Mouse (Mus musculus) limb, embryonic 11.5 days (tissue): Measurements from ENCODE around the gene Nuak1. TPM values are rescaled to one million over a fixed set of nuclear protein-coding genes. Genes with fewer than 3 reads are reported as not detected.

ENCODE experiments used
- ATAC-seq: fragments of 200-750 bp; cut with Nextera tagmentation; 2 replicates; pipeline ENCODE4 v1.8.0; 2017; ENCODE audit warnings: low read depth; ENCODE audit not compliant: insufficient number of reproducible peaks, low FRiP score, low TSS enrichment
- DNase-seq: peaks from one replicate; pipeline ENCODE4 v3.0.0-alpha.2; 2015; ENCODE audit warnings: low spot score
- H3K27ac ChIP-seq: fragments of 300-500 bp; sonication (generic); replicated peaks from 2 replicates; pipeline ENCODE4 v1.5.1; 2014; ENCODE audit warnings: low read depth, mild to moderate bottlenecking, low read length
- H3K27me3 ChIP-seq: fragments of 300-500 bp; sonication (generic); 2 replicates; pipeline ENCODE4 v1.6.1; 2014; ENCODE audit warnings: mild to moderate bottlenecking, low read length, mixed read lengths; ENCODE audit not compliant: control insufficient read depth, insufficient read depth
- H3K36me3 ChIP-seq: fragments of 300-500 bp; sonication (generic); 2 replicates; pipeline ENCODE4 v1.6.1; 2014; ENCODE audit warnings: mild to moderate bottlenecking, low read length, moderate library complexity, mixed read lengths; ENCODE audit not compliant: control insufficient read depth, insufficient read depth
- H3K4me1 ChIP-seq: fragments of 300-500 bp; sonication (generic); 2 replicates; pipeline ENCODE4 v1.6.1; 2014; ENCODE audit warnings: low read length, mixed read lengths; ENCODE audit not compliant: control insufficient read depth, insufficient read depth
- H3K4me2 ChIP-seq: fragments of 300-500 bp; sonication (generic); 2 replicates; pipeline ENCODE4 v1.6.1; 2014; ENCODE audit warnings: low read depth, mild to moderate bottlenecking, moderate library complexity; ENCODE audit not compliant: severe bottlenecking
- H3K4me3 ChIP-seq: fragments of 300-500 bp; sonication (generic); 2 replicates; pipeline ENCODE4 v1.5.1; 2014; ENCODE audit warnings: low read depth, low read length
- H3K9ac ChIP-seq: fragments of 300-500 bp; sonication (generic); 2 replicates; pipeline ENCODE4 v1.6.1; 2014; ENCODE audit warnings: mild to moderate bottlenecking, low read length
- H3K9me3 ChIP-seq: fragments of 300-500 bp; sonication (generic); 2 replicates; pipeline ENCODE4 v1.6.1; 2016; ENCODE audit warnings: low read length; ENCODE audit not compliant: control insufficient read depth
- WGBS: fragments of 180-500 bp; shearing (Covaris S2); extraction: QIAGEN DNeasy Blood & Tissue Kit; methylation state at CpG from one replicate; pipeline ENCODE4 v1.1.7; 2014; 5-methylcytosine and 5-hydroxymethylcytosine counted together
- polyA plus RNA-seq: library from polyadenylated mRNA; unstranded; fragments of >200 nt; fragmentation: Nextera tagmentation; extraction: Ambion mirVana; gene quantifications from 2 replicates; pipeline ENCODE4 v1.2.1, GENCODE M21; 2014

The Nuak1 gene
- polyA plus RNA-seq, 1 experiment from 2014 or later, result 2.0 TPM

DNA sequence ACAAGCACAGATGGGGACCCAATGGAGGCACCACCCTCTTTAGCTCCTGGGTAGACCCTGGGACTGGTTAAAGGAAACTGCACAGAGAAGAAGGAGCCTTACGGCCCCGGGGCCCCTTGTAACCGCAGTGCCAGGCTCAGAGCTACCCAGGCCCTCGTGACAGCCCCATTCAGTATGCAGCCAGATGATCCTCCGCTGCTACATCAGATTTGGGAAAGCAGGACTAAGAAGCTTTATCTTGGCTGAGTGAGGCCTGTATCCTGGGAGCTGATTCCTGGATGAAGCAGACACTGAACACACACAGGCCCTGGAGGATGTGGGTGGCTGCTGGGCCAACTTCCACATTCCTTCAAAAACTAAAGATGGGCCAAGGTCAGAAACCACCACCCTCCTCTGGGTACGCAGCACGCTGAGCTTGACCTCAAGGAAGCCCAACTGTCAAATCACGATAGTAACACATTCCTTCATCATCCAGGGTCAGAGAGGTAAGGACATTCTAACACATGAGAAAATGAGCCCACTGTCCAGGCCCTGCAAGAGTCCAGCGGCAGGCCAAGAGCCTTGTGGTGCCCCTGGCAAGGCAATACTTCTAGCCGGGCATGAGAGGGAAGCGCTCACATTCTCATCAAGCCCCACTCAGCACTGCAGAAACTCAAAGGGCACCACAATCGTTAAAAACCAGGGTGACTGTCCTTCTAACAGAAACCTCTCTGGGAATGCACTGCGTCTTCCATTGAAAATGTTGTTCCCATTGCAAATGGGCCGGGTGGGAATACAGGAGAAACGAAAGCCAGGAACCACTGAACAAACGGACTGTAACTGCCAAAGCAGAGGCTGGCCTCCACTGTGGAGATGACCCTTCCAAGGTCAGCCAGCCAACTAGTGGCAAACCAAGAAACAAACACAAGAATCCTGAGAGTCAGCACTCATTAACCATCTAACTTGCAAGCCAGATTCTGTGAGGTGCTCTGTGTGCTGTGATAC, 29.0 kb downstream of the Nuak1 start:
- no peak overlapping the region for H3K9ac ChIP-seq
- H3K4me3 ChIP-seq, result no peak overlapping the region
- H3K4me1 ChIP-seq, result no peaks in the 10 kb centered on the region
- WGBS, result 84% methylated on average over 16 of the region's 16 CpGs
- H3K4me2 ChIP-seq, result no peak overlapping the region
- H3K9me3 ChIP-seq, result no peaks in the 10 kb centered on the region
- no peaks in the 10 kb centered on the region for H3K36me3 ChIP-seq
- ATAC-seq (no peak), DNase-seq (no peak)
- H3K27me3 ChIP-seq, result no peaks in the 10 kb centered on the region
- no peak overlapping the region for H3K27ac ChIP-seq

DNA sequence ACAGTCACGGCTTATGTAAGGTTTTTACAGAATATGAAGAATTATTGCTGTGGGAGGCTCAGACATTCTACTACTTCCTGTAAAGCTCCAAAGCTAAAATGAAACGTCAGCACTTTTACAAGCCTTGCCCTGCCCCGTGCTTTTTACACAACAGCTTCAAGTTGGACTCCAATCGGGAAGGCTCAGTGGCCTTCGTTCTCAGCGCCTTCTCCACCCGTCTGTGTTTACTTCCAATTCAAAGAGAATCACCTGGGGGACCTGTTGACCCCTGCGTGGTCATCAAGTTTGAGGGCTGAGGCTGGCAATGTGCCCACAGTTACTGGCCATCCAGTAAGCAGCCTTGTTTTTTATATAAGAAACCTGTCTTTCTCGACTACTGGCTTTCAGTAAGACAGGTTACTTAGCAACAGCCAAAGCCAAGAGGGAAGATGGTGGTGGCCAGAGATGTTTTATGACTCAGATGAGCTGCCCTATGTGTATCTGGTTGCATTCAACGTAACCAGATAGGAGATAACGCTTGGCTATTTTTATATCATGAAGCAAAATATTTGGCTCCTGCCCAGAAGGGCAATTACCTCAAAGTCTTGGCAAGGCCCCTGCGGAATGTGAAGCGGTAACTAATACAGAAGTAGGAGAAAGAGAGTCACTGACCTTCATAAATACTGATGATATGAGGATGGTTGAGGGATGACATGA, 31.3 kb downstream of the Nuak1 start:
- H3K9me3 ChIP-seq, result no peaks in the 10 kb centered on the region
- DNase-seq, result no peak
- no peak overlapping the region for H3K9ac ChIP-seq
- no peaks in the 10 kb centered on the region for H3K27me3 ChIP-seq
- no peak overlapping the region for H3K4me3 ChIP-seq
- H3K4me1 ChIP-seq, result no peaks in the 10 kb centered on the region
- H3K4me2 ChIP-seq, result no peak overlapping the region
- no peak overlapping the region for H3K27ac ChIP-seq
- ATAC-seq, result no peak
- no peaks in the 10 kb centered on the region for H3K36me3 ChIP-seq
- 78% methylated on average over 13 of the region's 13 CpGs for WGBS

DNA sequence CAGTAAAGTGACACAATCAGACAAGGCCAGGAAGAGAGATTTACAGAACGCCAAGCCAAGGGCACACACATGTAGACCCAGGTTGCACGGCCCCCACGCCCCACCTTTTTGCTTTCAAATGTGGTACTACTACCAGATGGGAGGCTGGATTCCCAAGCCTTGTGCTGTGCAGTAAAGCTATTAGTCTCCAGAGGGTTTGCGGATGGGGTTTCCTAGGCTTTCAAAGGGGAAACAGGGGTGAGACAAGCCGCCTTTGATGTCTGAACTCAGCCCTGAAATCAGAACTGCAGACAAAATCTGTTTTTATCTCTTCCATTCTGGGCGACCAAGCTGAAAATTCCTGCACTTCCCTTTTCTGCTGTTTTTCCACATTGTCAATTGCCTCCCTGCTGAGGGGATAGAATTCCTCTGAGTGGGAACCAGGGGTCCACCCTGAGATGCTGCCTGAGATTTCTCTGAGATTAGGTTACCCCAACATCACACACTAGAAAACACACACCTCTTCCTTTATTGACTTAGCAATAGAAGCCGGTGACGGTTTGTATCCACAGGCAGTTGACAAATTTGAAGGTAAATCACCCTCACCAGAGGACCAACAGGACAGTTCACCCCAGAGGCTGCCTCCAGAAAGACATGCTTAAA, 35.1 kb downstream of the Nuak1 start:
- no peak overlapping the region for H3K4me2 ChIP-seq
- 31% methylated on average over 8 of the region's 8 CpGs for WGBS
- H3K9ac ChIP-seq, result no peak overlapping the region
- DNase-seq, result no peak
- no peaks in the 10 kb centered on the region for H3K4me1 ChIP-seq
- ATAC-seq, result no peak
- no peaks in the 10 kb centered on the region for H3K27me3 ChIP-seq
- H3K36me3 ChIP-seq, result no peaks in the 10 kb centered on the region
- H3K4me3 ChIP-seq, result no peak overlapping the region
- no peak overlapping the region for H3K27ac ChIP-seq
- H3K9me3 ChIP-seq, result no peaks in the 10 kb centered on the region

DNA sequence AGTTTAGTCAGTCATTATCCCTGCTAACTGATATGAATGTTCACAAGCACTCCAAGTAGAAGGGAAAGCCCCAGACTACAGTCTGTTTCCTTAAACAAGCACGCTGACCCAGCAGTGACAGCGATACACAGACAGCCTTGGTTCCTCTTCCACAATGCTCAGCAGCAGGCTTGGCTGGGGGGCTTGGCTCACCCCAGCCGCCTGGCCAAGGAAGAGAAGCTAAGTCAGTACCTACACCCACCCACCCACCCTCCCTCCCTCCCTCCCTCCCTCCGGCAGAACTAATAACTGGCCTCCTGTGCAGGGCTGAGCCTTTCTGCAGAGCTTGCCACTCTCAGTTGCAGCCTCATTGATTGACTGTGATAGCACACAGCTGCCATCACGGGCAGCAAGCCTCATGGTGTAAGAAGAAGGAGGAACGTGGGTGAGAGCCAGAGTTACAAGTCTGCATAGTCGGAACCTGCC, 38.5 kb downstream of the Nuak1 start:
- no peak overlapping the region for H3K4me3 ChIP-seq
- H3K4me1 ChIP-seq, result no peaks in the 10 kb centered on the region
- H3K9ac ChIP-seq, result no peak overlapping the region
- H3K27ac ChIP-seq, result no peak overlapping the region
- H3K4me2 ChIP-seq, result no peak overlapping the region
- no peaks in the 10 kb centered on the region for H3K36me3 ChIP-seq
- no peak for DNase-seq
- WGBS, result 50% methylated on average over 7 of the region's 7 CpGs
- H3K27me3 ChIP-seq, result no peaks in the 10 kb centered on the region
- no peak for ATAC-seq
- no peaks in the 10 kb centered on the region for H3K9me3 ChIP-seq

DNA sequence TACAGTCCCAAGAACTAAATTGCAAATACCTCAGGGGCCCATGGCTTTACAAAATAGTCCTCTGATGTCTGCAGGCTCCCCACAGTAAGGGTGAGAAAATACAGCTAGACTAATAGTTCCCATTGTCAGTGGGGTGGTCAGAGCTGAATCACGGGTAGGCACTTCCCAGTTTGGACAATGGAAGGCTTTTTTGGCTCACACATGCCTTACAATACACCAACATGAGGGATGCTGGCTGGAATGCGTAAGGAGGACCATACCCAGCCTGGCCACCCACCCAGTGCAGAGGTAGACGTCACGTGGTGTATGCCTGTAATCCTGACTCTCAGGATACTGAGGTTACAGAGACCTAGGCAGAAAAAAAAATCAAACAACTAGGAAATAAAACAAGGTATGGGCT, 39.2 kb downstream of the Nuak1 start:
- ATAC-seq, result no peak
- H3K36me3 ChIP-seq, result no peaks in the 10 kb centered on the region
- 72% methylated on average over 4 of the region's 4 CpGs for WGBS
- H3K9ac ChIP-seq, result no peak overlapping the region
- H3K27ac ChIP-seq, result no peak overlapping the region
- H3K4me3 ChIP-seq, result no peak overlapping the region
- H3K4me1 ChIP-seq, result no peaks in the 10 kb centered on the region
- H3K4me2 ChIP-seq, result no peak overlapping the region
- H3K9me3 ChIP-seq, result no peaks in the 10 kb centered on the region
- no peaks in the 10 kb centered on the region for H3K27me3 ChIP-seq
- DNase-seq, result no peak

DNA sequence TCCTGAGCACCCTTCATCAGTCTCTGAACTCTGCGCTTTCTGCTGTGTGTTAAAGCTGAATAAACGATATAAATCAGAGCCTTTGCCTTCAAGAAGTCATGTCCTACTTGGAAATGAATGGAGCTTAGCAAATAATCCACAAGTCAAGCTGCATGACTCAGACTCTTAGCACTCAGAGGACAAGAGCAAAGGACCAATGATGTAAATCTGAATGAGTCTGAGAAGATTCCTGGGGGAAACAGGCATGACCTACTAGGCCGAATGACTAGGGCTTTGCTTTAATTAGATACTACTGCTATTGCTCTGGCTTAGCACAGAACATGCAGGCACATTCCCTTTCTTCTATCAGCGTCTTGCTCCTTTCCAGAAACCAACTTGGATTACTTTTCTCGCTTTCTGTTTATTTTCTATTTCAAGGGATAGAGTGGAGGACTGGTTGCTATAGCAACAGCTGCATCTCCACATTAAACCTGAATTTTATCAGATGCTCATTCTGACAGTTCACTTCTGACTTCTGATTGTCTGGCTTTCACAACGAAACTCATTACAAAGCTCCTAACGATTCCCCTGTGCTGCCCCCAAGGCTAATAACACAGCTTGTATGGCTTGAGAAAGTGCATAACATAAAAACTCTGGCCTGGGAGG, 40.2 kb downstream of the Nuak1 start:
- no peak for ATAC-seq
- DNase-seq, result no peak
- H3K4me3 ChIP-seq, result no peak overlapping the region
- H3K27ac ChIP-seq, result no peak overlapping the region
- H3K4me1 ChIP-seq, result no peaks in the 10 kb centered on the region
- H3K9me3 ChIP-seq, result no peaks in the 10 kb centered on the region
- H3K9ac ChIP-seq, result no peak overlapping the region
- no peaks in the 10 kb centered on the region for H3K36me3 ChIP-seq
- H3K27me3 ChIP-seq, result no peaks in the 10 kb centered on the region
- no peak overlapping the region for H3K4me2 ChIP-seq
- WGBS, result 74% methylated on average over 7 of the region's 7 CpGs

DNA sequence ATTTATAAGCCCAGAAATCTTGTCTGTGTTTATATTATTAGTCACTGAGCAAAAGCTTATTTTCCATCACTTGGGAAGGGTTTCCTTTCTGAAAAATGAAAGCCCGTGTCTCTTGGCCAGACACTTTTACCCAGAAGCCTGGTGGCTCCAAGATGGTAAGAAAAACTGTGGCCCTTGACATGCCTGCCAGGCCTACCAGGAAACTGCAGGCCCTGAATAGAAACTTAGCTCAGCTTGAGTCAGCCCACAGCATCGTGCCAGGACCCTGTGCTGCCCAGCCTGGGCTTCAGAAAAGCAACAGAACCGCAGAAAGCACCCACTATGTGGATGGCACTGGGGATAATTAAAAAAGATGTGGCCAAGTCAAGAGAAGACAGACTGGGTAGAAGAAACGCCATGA, 43.1 kb downstream of the Nuak1 start:
- H3K4me1 ChIP-seq, result peaks cover 6% of the 10 kb centered on the region
- ATAC-seq, result no peak

More for the DNA sequence above, 43.1 kb downstream of the Nuak1 start:
- H3K27me3 ChIP-seq, result no peaks in the 10 kb centered on the region
- no peak overlapping the region for H3K27ac ChIP-seq
- no peaks in the 10 kb centered on the region for H3K9me3 ChIP-seq
- no peak overlapping the region for H3K4me2 ChIP-seq
- no peak for DNase-seq
- 95% methylated on average over 4 of the region's 4 CpGs for WGBS
- H3K9ac ChIP-seq, result no peak overlapping the region
- H3K4me3 ChIP-seq, result no peak overlapping the region
- no peaks in the 10 kb centered on the region for H3K36me3 ChIP-seq
